Mouse (Mus musculus) embryonic stem cell, embryonic (primary cell): ENCODE data around the gene Prkd2.

Source experiments
- CTCF ChIA-PET, 4 experiments: fragments of 300-600 bp in 2 of 4; fragments of 350-600 bp in 2 of 4; sonication (Branson Sonifier 250); formaldehyde crosslinking; loops; one replicate each; lab custom pipeline; 2022; ENCODE audit warnings: inconsistent platforms in 2 of 4; lab: Charles Lee
- POLR2A ChIA-PET, 4 experiments: fragments of 300-600 bp in 2 of 4; fragments of 350-600 bp in 2 of 4; sonication (Branson Sonifier 250); formaldehyde crosslinking; loops; one replicate each; lab custom pipeline; 2022; ENCODE audit warnings: antibody characterized with exemption in 4 of 4, inconsistent platforms in 1 of 4; lab: Charles Lee

The Prkd2 gene

GRCm38 (mm10) chr7:16907842-16908241 is 65.1 kb downstream of the Prkd2 start:
- ChIA-PET CTCF (interaction anchor here in 1 of 4 experiments (2.0 to 3.4 kb wide), 2 partner anchors 13 to 16 kb away, joined by 5 to 17 read pairs; partner anchors contain the start of gene Gng8), POLR2A (interaction anchor here in 3 of 4 experiments (1.2 to 1.5 kb wide), 3 partner anchors 13 to 33 kb away, joined by 3 to 6 read pairs (median 4); partner anchors contain the start of gene Dact3 (in 1 of the 3))

- ChIA-PET CTCF (interaction anchor here in 1 of 4 experiments (1.0 to 1.9 kb wide), 3 partner anchors 13 to 34 kb away, joined by 4 to 6 read pairs (median 4); partner anchors contain the start of gene Dact3), POLR2A (interaction anchor here in 2 of 4 experiments (0.7 to 1.0 kb wide), 2 partner anchors 8 to 14 kb away, joined by 3 to 4 read pairs; no protein-coding TSS in a partner anchor)
Observed at GRCm38 (mm10) chr7:16908367-16908766, 65.7 kb downstream of the Prkd2 start.

- CTCF ChIA-PET = interaction anchor here in 1 of 4 experiments (1.0 to 1.9 kb wide), 3 partner anchors 14 to 34 kb away, joined by 4 to 6 read pairs (median 4); partner anchors contain the start of gene Dact3
- POLR2A ChIA-PET = interaction anchor here in 2 of 4 experiments (0.7 to 1.0 kb wide), 2 partner anchors 9 to 14 kb away, joined by 3 to 4 read pairs; no protein-coding TSS in a partner anchor
Observed at GRCm38 (mm10) chr7:16908859-16909258, 66.2 kb downstream of the Prkd2 start.

- ChIA-PET POLR2A (no interaction called here), CTCF (interaction anchor here in 1 of 4 experiments (1.9 kb wide), 1 partner anchor 36 kb away, joined by 6 read pairs; the partner anchor contains the start of gene Dact3)
Observed at GRCm38 (mm10) chr7:16909909-16910308, 67.2 kb downstream of the Prkd2 start.

GRCm38 (mm10) chr7:16911904-16912303 is 69.2 kb downstream of the Prkd2 start:
- CTCF ChIA-PET = interaction anchor here in 2 of 4 experiments (1.4 to 3.3 kb wide), 2 partner anchors 17 to 37 kb away, joined by 3 to 40 read pairs; partner anchors contain the start of gene Dact3 (in 1 of the 2)
- POLR2A ChIA-PET = interaction anchor here in 1 of 4 experiments (0.8 kb wide), 1 partner anchor 113 kb away, joined by 3 read pairs; no protein-coding TSS in a partner anchor

GRCm38 (mm10) chr7:16912360-16912759 is 69.7 kb downstream of the Prkd2 start:
- ChIA-PET POLR2A (no interaction called here), CTCF (interaction anchor here in 2 of 4 experiments (1.4 to 3.3 kb wide), 4 partner anchors 17 to 38 kb away, joined by 3 to 40 read pairs (median 12); partner anchors contain the start of genes Dact3 (in 2 of the 2) and Gng8 (in 1 of the 2))

- ChIA-PET POLR2A (interaction anchor here (0.7 to 2.3 kb wide), 21 partner anchors 9 to 285 kb away, joined by 3 to 10 read pairs (median 4); partner anchors contain the start of genes Calm3 (in 2 of the 4), Dact3 (in 2 of the 4), Gng8 (in 2 of the 4) and Hif3a (in 1 of the 4)), CTCF (interaction anchor here (0.5 to 3.3 kb wide), 47 partner anchors 8 to 284 kb away, joined by 3 to 40 read pairs (median 4); partner anchors contain the start of genes Dact3 (in 4 of the 4), Gng8 (in 2 of the 4), Ap2s1 (in 1 of the 4) and Pnmal1 (in 1 of the 4))
Observed at GRCm38 (mm10) chr7:16913806-16914452, 71.2 kb downstream of the Prkd2 start.

GRCm38 (mm10) chr7:16914453-16915343 is 72.0 kb downstream of the Prkd2 start:
- POLR2A ChIA-PET = interaction anchor here (0.5 to 2.3 kb wide), 20 partner anchors 8 to 285 kb away, joined by 3 to 10 read pairs (median 4); partner anchors contain the start of genes Calm3 (in 2 of the 4), Dact3 (in 2 of the 4), Gng8 (in 1 of the 4) and Hif3a (in 1 of the 4)
- CTCF ChIA-PET = interaction anchor here (0.7 to 3.3 kb wide), 42 partner anchors 8 to 285 kb away, joined by 3 to 40 read pairs (median 4); partner anchors contain the start of genes Dact3 (in 4 of the 4), Ap2s1 (in 1 of the 4), Gng8 (in 1 of the 4) and Pnmal2 (in 1 of the 4)

- ChIA-PET POLR2A (interaction anchor here in 3 of 4 experiments (0.6 to 2.3 kb wide), 8 partner anchors 8 to 883 kb away, joined by 3 to 9 read pairs (median 4); partner anchors contain the start of genes Dact3 (in 1 of the 3) and Gng8 (in 1 of the 3)), CTCF (interaction anchor here in 3 of 4 experiments (0.7 to 1.8 kb wide), 5 partner anchors 41 to 170 kb away, joined by 3 to 7 read pairs (median 4); partner anchors contain the start of gene Dact3 (in 1 of the 3))
Observed at GRCm38 (mm10) chr7:16915461-16916340, 73.0 kb downstream of the Prkd2 start.

GRCm38 (mm10) chr7:16916342-16917265 is 73.9 kb downstream of the Prkd2 start:
- POLR2A ChIA-PET = interaction anchor here in 3 of 4 experiments (0.6 to 1.7 kb wide), 5 partner anchors 22 to 54 kb away, joined by 3 to 5 read pairs (median 4); partner anchors contain the start of gene Gng8 (in 1 of the 3)
- CTCF ChIA-PET = interaction anchor here in 2 of 4 experiments (0.8 to 1.4 kb wide), 2 partner anchors 22 to 43 kb away, joined by 3 read pairs; no protein-coding TSS in a partner anchor

- CTCF ChIA-PET = interaction anchor here in 2 of 4 experiments (0.8 to 1.5 kb wide), 3 partner anchors 15 to 44 kb away, joined by 3 to 5 read pairs (median 3); no protein-coding TSS in a partner anchor
- POLR2A ChIA-PET = interaction anchor here in 2 of 4 experiments (0.8 to 1.7 kb wide), 6 partner anchors 22 to 107 kb away, joined by 3 to 5 read pairs (median 4); partner anchors contain the start of gene Gng8 (in 1 of the 2)
Observed at GRCm38 (mm10) chr7:16917447-16917846, 74.7 kb downstream of the Prkd2 start.

- ChIA-PET POLR2A (interaction anchor here in 2 of 4 experiments (1.2 to 1.7 kb wide), 5 partner anchors 27 to 189 kb away, joined by 3 to 5 read pairs (median 4); partner anchors contain the start of gene Gng8 (in 1 of the 2)), CTCF (interaction anchor here in 2 of 4 experiments (1.4 to 1.8 kb wide), 4 partner anchors 15 to 82 kb away, joined by 3 to 8 read pairs (median 5); partner anchors contain the start of gene Gng8 (in 1 of the 2))
Observed at GRCm38 (mm10) chr7:16918014-16918413, 75.3 kb downstream of the Prkd2 start.

GRCm38 (mm10) chr7:16918670-16919069 is 76.0 kb downstream of the Prkd2 start:
- POLR2A ChIA-PET = interaction anchor here in 3 of 4 experiments (0.6 to 1.7 kb wide), 8 partner anchors 22 to 502 kb away, joined by 3 to 5 read pairs (median 4); partner anchors contain the start of gene Gng8 (in 1 of the 3)
- CTCF ChIA-PET = interaction anchor here (0.6 to 1.8 kb wide), 8 partner anchors 14 to 636 kb away, joined by 3 to 8 read pairs (median 5); partner anchors contain the start of gene Gng8 (in 1 of the 4)

GRCm38 (mm10) chr7:16919395-16920149 is 76.9 kb downstream of the Prkd2 start:
- CTCF ChIA-PET = interaction anchor here (0.6 to 1.8 kb wide), 9 partner anchors 20 to 637 kb away, joined by 3 to 8 read pairs (median 4); partner anchors contain the start of gene Gng8 (in 1 of the 4)
- POLR2A ChIA-PET = interaction anchor here in 3 of 4 experiments (0.6 to 1.6 kb wide), 5 partner anchors 21 to 503 kb away, joined by 3 to 5 read pairs (median 4); no protein-coding TSS in a partner anchor
